Mouse (Mus musculus) heart, adult 11 months (tissue): Measurements from ENCODE around the gene Hist1h2ab.

Experiments
- DNase-seq: peaks from one replicate; pipeline ENCODE4 v3.0.0; 2022

Gene Hist1h2ab

GRCm38 (mm10) chr13:23792520-23792919 is 41.6 kb downstream of the Hist1h2ab start:
- DNase-seq: no peak

- DNase-seq: peak; percentile 87
Observed at GRCm38 (mm10) chr13:23799405-23799804, 48.5 kb downstream of the Hist1h2ab start.
